Mouse (Mus musculus) heart, embryonic 16.5 days (tissue): ENCODE results near the gene Gm13043. TPM values are rescaled to one million over a fixed set of nuclear protein-coding genes. Genes with fewer than 3 reads are reported as not detected.
"Not testable (repeated sequence)": the region's sequence is repeated elsewhere in the genome, so short reads cannot be mapped to it uniquely, and the experiment has no call there.

Experiments used
- ATAC-seq: fragments of 200-750 bp; cut with Nextera tagmentation; replicated peaks from 2 replicates; pipeline ENCODE4 v1.8.0; 2017; ENCODE audit warnings: moderate number of reproducible peaks; ENCODE audit not compliant: insufficient read depth, low FRiP score; ENCODE audit errors: extremely low read depth
- H3K27ac ChIP-seq: fragments of 300-500 bp; sonication (generic); 2 replicates; pipeline ENCODE4 v1.5.1; 2014; ENCODE audit warnings: mild to moderate bottlenecking, low read length, control low read depth, moderate library complexity
- H3K27me3 ChIP-seq: fragments of 300-500 bp; sonication (generic); 2 replicates; pipeline ENCODE4 v1.6.1; 2014; ENCODE audit warnings: low read length, mixed read lengths; ENCODE audit not compliant: control insufficient read depth, insufficient read depth
- H3K36me3 ChIP-seq: fragments of 300-500 bp; sonication (generic); 2 replicates; pipeline ENCODE4 v1.6.1; 2014; ENCODE audit not compliant: control insufficient read depth, insufficient read depth
- H3K4me1 ChIP-seq: fragments of 300-500 bp; sonication (generic); 2 replicates; pipeline ENCODE4 v1.6.1; 2014; ENCODE audit warnings: low read length, mixed read lengths; ENCODE audit not compliant: control insufficient read depth, insufficient read depth
- H3K4me2 ChIP-seq: fragments of 300-500 bp; sonication (generic); 2 replicates; pipeline ENCODE4 v1.6.1; 2014; ENCODE audit warnings: low read depth, mild to moderate bottlenecking, control low read depth, low read length
- H3K4me3 ChIP-seq: fragments of 300-500 bp; sonication (generic); 2 replicates; pipeline ENCODE4 v1.5.1; 2014; ENCODE audit warnings: mild to moderate bottlenecking, control low read depth, low read length
- H3K9ac ChIP-seq: fragments of 300-500 bp; sonication (generic); 2 replicates; pipeline ENCODE4 v1.6.1; 2014; ENCODE audit warnings: low read length, control low read depth
- H3K9me3 ChIP-seq: fragments of 300-500 bp; sonication (generic); replicated peaks from 2 replicates; pipeline ENCODE4 v1.6.1; 2016; ENCODE audit warnings: low read length; ENCODE audit not compliant: control insufficient read depth
- WGBS: fragments of 180-500 bp; shearing (Covaris S2); extraction: QIAGEN DNeasy Blood & Tissue Kit; methylation state at CpG from one replicate; pipeline ENCODE4 v1.1.7; 2014; 5-methylcytosine and 5-hydroxymethylcytosine counted together
- polyA plus RNA-seq: library from polyadenylated mRNA; unstranded; fragments of >200 nt; fragmentation: Nextera tagmentation; extraction: Ambion mirVana; gene quantifications from 2 replicates; pipeline ENCODE4 v1.2.1, GENCODE M21; 2015

The Gm13043 gene
- not detected in 2 replicates for polyA plus RNA-seq

- Histone ChIP-seq H3K9me3 (no peaks in the 10 kb centered on the region), H3K36me3 (no peaks in the 10 kb centered on the region)
- 74% methylated on average over 3 of the region's 3 CpGs for WGBS
Observed at GRCm38 (mm10) chr4:143511043-143511442, at the start of gene Gm13043. Gm13043 (plus strand) TSS chr4:143511343.

GRCm38 (mm10) chr4:143535654-143536053 lies 24.5 kb downstream of the Gm13043 start, which contains the start of gene Gm13040:
Gm13040 (plus strand) TSS chr4:143535954.
- not testable (repeated sequence) for H3K4me3 ChIP-seq, H3K36me3 ChIP-seq, H3K4me1 ChIP-seq, H3K9ac ChIP-seq, H3K9me3 ChIP-seq, H3K27ac ChIP-seq, H3K27me3 ChIP-seq, ATAC-seq, H3K4me2 ChIP-seq
- WGBS, result no CpG with 5 or more reads among the region's 3 CpGs

More at GRCm38 (mm10) chr4:143511043-143511442, at the start of gene Gm13043:
- H3K27ac ChIP-seq, result no peak within 1 kb of the TSS
- ATAC-seq, result no peak
- no peak within 1 kb of the TSS for H3K4me3 ChIP-seq
- no peak within 1 kb of the TSS for H3K4me2 ChIP-seq
- H3K4me1 ChIP-seq, result no peaks in the 10 kb centered on the region
- H3K27me3 ChIP-seq, result no peaks in the 10 kb centered on the region
- no peak within 1 kb of the TSS for H3K9ac ChIP-seq

GRCm38 (mm10) chr4:143551400-143551799 lies 40.3 kb downstream of the Gm13043 start, which contains the start of the genes BC080695 and Gm13057:
BC080695 (plus strand) TSS chr4:143551700.
Gm13057 (plus strand) TSS chr4:143551709.
- not testable (repeated sequence) for H3K9me3 ChIP-seq, H3K27ac ChIP-seq, H3K4me1 ChIP-seq, H3K36me3 ChIP-seq, H3K4me2 ChIP-seq, ATAC-seq, H3K4me3 ChIP-seq, H3K9ac ChIP-seq, H3K27me3 ChIP-seq
- WGBS, result no CpG with 5 or more reads among the region's 3 CpGs

Other genes with a start within 250 kb of the Gm13043 start
- gene Pdpn, start 211.8 kb upstream of the Gm13043 start, polyA plus RNA-seq, result 23.5 and 24.1 TPM in 2 replicates
- gene Lrrc38, start 161.6 kb upstream of the Gm13043 start, polyA plus RNA-seq, result 0.14 and 0.41 TPM in 2 replicates
- not detected in 2 replicates for gene Pramel1, start 116.9 kb upstream of the Gm13043 start, polyA plus RNA-seq
- gene Pramef8, start 98.9 kb upstream of the Gm13043 start, polyA plus RNA-seq, result 11.6 and 13.4 TPM in 2 replicates
- gene Oog4, start 61.0 kb upstream of the Gm13043 start, polyA plus RNA-seq, result not detected in 2 replicates
- gene Gm13040, start 24.6 kb downstream of the Gm13043 start, polyA plus RNA-seq, result not detected in 2 replicates
- not detected in 2 replicates for gene BC080695, start 40.4 kb downstream of the Gm13043 start, polyA plus RNA-seq
- not detected in 2 replicates for gene Gm13057, start 40.4 kb downstream of the Gm13043 start, polyA plus RNA-seq
- not detected in 2 replicates for gene Gm13083, start 103.7 kb downstream of the Gm13043 start, polyA plus RNA-seq
- not detected in 2 replicates for gene Gm13088, start 145.9 kb downstream of the Gm13043 start, polyA plus RNA-seq
- not detected in 2 replicates for gene Gm13089, start 191.4 kb downstream of the Gm13043 start, polyA plus RNA-seq
- not detected in 2 replicates for gene Gm13078, start 208.1 kb downstream of the Gm13043 start, polyA plus RNA-seq